Mouse (Mus musculus): Measurements from ENCODE around the gene Zfp612.
"Not testable (repeated sequence)": the region's sequence is repeated elsewhere in the genome, so short reads cannot be mapped to it uniquely, and the experiment has no call there.

Zfp612 gene

DNA sequence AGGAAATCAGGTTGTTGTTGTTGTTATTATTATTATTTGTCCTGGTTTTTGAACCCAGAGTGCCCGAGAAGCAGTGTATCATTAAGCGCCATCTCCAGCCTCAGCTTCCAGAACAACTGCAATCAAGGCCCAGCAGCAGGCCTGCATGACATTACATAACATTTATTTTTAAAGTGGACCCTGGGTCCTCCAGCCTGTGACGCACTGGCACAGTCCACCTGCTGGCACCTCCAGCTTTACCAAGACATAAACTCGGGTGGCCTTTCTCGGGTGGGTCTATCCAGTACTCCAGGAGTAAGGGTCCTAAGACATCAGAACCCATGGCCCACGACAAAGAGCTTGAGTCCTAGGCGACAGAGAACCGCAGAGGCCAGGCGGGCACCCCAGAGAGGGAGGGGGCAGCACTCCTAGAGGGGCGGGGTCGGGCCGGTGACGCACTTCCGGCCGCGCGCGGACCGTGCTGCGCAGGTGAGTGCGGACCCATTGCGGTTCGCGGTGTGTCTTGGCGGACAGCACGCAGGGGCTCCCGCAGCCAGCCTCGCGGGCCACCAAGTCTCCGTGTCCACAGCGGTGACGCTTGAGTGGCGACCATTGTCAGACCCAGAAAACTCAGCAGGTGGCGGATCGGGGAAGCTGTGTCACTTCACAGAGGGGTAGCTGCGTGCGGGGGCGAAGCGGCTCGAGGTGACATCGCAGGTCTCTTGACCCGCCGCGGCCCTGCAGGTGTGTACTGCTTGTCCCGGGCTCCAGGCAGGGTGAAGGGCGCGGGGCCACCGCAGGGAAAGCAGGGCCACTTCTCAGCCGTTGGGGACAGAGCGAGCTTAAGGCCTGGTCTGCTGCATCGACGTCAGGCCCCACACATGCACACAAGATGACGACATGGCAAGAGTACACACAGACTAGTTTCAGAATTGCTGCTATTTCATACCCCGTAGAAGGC is at the start of gene Zfp612:
Gene Zfp612 (plus strand): TSS at position 465 of the 940 bp plus-strand sequence.
- peak; percentile 46 to 53 for DNase-seq (ENCODE audit: low spot score in 2 of 2)

DNA sequence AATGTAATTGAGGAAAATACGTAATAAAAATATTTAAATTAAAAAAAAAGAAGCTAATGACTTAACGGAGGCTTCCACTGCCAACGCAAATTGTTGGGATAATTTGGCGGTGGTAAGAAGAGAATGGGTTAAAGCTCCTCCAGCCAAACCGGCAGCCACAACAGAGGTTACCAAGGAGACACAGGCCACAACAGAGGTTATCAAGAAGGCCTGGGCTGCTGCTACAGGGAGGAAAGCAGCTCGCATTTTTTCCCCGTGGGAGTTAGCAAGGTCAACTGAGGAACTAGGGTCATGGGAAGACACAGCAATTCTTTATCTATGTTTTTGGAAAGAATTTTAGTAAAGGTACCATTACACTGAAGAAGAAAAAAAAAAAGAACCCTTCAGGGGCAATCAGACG is 45.8 kb upstream of the Zfp612 start:
- not testable (repeated sequence) for DNase-seq (ENCODE audit: low spot score in 2 of 2)

DNA sequence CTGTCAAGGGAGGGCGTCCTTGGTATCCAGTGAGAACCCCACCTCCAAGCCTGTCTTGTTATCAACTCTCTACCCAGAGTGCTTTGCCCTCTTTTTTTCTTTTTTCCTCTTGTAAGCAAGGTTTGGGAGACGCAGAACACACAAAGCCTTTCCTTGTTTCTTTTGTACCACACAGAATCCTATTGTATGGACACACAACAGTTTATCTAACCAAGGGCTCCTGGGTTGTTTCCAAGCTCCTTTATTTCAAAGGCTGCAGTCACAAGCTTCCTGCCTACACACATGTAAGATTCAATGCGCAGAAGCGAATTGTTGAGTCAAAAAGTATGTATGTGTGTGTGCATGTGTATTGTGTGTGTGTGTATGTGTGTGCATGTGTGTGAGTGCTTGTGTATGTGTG is 45.2 kb upstream of the Zfp612 start:
- no peak for DNase-seq (ENCODE audit: low spot score in 2 of 2)

DNA sequence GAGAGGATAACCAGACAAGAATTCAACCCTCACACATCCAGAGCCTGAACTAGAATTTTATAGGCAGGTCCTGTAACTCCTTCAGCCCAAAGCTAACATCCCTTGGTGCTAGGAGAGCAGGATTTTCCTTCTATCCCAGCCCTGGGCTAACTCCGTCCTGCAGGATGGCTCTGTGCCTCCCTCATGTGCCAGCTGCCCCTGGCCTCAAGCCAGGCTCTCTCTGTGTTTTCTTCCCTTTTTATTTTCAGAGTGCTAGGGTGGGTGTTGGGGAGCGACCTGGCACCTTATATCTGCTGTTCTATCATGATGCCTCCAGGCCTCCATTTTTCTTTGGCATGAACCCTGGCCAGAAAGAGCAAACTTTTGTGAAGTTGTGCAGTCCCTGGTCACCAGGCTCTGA is 43.4 kb upstream of the Zfp612 start:
- DNase-seq (ENCODE audit: low spot score in 2 of 2): no peak

DNA sequence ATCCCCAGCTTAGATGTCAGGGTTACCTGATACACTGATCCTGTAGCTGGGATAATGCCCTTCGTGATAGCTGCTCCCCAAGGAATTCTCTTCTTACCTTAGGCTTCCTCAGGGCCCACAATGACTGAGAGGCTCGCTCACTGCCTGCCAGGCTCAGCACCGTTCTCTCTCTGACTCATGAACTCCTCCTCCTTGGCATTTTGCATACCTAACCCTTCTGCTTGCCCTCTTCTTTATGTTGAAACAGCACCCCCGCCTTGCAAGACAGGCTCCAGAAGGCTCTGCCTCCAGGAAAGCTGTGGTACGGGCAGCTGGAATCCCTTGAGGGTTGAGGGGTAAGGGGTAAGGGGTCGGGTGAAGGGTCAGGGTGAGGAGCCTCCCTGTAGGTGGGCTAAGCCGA is 40.3 kb upstream of the Zfp612 start:
- DNase-seq (ENCODE audit: low spot score in 2 of 2): no peak

DNA sequence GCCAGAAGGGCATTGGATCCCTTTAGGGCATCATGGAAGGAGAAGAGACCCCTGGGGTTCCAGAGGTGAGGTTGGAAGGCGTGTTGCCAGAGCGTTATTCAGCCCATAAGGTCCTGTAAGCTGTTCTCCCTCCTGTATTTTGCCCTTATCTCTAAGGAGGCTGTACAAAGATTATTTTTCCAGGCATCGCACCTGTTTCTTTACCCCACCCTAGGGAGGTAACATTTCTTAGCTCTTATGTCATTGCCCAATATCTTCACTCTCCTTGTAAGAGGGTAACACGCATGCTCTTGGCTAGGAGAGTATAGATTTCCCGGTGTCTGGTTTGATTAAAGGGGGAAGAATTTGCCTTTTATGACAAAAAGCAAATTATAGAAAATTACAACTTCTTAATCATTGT is 39.9 kb upstream of the Zfp612 start, which contains the start of gene Chst4:
Gene Chst4 (minus strand): TSS at position 82 of the 400 bp plus-strand sequence.
- no peak for DNase-seq (ENCODE audit: low spot score in 2 of 2)

DNA sequence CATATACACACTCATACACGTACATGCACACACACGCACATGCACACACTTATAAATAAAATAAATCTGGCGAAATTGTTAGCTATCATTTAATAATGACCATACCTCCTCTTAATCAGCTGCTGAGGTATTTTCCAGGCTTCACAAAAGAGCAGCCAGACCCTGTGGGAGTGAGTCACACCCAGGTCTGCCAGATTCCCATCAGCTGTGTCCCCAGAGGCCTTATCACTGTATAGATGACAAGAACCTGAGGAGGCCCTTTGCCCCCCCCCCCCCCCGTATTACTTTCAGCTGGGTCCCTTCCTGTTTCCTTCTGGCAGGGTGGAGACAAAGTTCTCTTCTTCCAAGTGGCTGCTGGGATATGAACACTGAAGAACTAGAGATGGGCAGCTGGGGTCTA is 39.0 kb upstream of the Zfp612 start:
- no peak for DNase-seq (ENCODE audit: low spot score in 2 of 2)

DNA sequence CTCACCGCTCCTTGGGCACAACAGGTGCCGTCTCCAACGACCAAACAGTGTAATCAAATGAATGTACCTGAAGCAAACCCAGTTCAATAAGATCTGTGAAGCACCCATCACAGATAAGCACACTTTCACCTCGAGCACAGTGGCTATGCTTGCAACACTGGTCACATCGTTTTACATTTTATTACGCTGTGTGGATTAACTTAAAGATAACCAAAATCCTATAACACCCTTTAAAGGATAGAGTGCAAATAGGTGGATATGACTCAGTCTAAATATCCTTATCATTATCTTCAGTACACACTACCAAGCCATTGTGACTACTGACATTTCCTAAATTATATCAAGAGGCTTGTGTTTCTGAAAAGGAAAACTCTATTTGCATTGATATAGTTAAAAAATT is 28.3 kb upstream of the Zfp612 start:
- no peak for DNase-seq (ENCODE audit: low spot score in 2 of 2)

DNA sequence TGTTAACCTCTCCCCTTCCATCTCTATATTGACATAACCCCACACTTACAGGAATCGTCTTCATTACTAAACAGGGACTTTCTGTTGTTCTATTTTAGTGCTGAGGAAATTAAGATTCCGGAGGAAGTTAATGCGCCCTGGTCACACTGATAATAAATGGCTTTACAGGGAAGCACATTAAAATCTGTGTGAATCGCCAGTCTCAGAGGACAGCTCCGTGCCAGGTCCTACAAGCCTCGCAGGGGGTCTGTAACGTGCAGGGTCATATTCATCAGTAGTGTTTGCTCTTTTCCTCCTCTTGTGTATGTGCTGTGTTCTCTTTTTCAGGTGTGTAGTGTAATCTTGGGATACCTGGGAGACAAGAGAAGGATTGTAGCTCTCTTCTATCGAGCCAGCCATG is 21.3 kb upstream of the Zfp612 start:
- DNase-seq (ENCODE audit: low spot score in 2 of 2): no peak

DNA sequence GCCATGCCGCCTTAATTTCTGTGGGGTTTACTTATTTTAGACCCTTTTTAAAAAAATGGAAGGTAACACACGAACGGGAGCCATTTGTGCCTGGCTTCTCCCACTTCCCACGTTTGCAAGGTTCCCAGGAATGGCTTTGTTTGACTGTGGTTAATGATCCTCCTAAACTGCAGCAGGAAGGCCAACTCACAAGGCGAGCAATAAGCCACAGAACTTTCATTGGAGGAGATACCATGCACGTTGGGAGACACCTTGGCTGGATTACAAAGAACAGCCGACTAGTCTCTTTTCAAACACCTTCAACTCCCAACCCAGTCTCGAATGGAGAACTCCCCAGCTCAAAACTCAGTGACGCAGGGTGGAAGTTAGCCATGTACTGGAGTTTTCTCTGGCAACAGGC is 15.4 kb upstream of the Zfp612 start:
- no peak for DNase-seq (ENCODE audit: low spot score in 2 of 2)

DNA sequence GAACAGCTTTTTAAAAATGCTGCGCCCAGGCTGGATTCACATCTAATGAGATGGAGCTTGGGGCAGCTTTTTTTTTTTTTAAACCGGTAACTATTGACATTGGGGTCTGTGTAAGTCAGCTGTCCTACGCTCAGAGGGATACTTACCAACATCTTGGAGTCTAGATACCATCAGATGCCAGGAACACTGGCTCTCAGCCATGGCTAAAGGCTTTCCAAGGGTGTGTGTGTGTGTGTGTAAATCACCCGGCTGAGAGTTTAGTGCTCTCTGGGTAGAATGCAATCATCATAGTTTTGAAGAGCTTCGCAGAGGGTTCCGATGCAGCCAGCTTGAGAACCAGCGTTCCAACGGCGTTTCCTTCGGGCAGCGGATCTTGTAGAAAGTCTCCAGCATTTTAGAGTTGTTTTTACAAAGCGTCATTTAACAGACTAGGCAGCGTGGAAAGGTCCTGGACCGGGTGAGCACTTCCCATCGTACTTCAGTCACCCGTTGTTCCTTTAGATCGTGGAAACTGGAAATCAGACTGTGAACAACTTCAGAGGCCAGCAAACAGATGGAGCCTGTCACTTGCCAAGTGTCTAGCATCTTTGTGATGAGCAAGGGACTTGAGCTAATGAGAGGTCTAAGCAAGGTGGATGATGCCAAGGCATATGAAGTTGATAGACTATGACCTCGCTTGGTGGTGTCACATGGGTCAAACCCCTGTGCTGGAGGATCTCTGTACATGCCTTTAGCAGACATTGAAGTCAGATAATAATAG is 14.8 kb upstream of the Zfp612 start:
- DNase-seq (ENCODE audit: low spot score in 2 of 2): no peak

DNA sequence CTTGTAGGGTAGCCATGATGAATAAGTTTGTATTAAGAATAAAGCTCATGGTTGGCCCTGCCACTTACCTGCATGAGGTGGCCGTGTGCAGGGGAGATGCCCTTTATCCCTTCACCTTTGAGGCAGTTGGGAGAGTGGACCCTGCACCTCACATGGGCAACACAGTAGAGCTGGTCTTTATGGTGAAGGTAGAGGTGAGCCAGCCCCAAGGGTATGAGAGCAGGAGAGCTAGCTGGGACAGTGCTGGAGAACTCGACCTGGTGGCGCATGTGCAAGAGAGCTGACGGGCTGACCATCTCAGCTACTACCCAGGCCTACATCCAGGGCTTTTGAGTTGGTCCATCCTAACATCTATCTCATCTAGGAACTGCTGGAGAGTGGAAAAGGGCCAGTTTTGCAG is 13.9 kb upstream of the Zfp612 start:
- no peak for DNase-seq (ENCODE audit: low spot score in 2 of 2)

DNA sequence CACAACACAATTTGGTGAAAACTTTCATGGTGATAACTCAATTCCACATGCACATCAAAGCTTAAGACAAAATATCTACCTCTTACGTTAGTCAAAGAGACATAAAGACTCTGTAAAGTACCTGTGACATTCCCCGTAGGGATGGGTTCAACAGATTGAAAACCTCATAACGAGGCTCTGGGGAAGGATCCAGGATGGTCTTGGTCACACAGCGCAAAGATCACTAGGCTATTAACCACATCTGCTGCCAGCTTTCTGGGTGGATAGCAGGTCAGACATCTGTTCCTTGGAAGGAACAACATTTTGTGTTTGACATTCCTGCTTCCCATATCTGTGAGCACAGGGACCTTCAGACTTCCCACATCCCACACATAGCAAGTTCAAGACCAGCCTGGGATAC is 9.8 kb upstream of the Zfp612 start:
- DNase-seq (ENCODE audit: low spot score in 2 of 2): no peak

DNA sequence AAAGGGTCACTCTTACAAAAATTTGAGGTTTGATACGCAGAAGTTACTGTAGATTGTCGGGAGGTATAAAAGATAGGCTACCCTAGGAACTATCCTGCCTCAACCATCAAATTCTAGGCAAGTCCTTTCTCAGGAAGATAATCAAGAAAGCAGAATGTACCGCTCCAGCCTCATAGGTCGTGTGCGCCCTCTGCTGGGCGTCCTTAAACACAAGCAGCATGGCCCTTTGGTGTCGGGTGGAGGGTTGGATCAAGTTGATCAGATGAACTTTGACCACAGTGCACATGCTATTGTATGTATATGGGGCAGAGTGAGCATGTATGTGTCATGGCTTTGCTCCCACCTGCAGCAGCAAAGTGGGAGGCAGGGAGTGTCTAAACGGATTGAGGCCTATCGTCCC is 7.9 kb upstream of the Zfp612 start:
- DNase-seq (ENCODE audit: low spot score in 2 of 2): peak; percentile 35 to 46

DNA sequence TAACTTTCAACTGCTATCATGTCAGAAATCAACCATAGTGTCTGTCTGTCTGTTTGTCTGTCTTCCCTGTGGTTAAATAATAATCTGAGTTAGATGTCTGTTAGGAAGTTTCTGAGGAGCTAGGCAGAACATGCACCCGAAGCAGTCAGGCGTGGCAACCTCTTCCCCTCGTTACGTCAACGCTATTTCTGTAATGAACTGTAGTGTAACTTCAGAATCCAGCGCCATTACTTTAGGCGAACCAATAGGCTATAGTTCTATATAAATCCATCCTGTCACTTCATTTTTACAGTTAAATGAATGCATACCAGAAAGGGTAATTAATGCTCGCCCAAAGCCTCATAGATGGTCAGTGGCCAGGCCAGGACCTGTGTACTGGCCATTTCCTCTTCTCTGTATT is 5.0 kb upstream of the Zfp612 start:
- DNase-seq (ENCODE audit: low spot score in 2 of 2): no peak

DNA sequence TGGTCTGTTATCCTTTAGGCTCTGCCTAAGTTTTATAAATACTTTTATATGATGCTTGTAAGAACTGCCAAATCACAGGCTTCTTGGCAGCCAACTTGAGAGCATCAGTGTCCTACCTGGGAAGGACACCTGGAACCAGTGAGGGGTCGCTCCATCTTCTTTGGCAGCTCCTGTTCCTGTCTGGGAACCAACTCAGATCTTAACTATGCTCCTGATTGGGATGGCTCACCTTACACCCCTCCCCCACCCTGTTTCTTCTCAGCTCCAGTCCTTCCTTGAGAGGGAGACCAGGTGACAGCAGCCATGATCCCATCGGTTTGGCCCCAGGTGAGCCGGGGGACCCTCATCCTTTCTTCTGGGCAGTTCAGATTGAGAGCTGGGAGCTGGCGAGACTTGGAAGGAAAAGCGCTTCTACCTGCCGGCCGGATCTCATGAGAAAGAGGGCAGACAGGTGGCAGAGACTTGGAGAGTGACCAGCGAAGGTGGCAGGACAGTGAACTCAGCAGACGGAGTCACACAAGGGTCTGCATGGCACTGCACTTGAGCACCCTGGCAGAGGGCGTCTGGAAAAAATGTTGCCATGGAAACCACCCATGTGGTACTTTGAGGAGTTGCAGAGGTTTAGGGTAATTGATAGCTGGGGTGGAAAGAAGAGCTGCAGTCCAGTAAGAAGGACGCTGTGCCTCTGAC is 3.0 kb downstream of the Zfp612 start:
- no peak for DNase-seq (ENCODE audit: low spot score in 2 of 2)

DNA sequence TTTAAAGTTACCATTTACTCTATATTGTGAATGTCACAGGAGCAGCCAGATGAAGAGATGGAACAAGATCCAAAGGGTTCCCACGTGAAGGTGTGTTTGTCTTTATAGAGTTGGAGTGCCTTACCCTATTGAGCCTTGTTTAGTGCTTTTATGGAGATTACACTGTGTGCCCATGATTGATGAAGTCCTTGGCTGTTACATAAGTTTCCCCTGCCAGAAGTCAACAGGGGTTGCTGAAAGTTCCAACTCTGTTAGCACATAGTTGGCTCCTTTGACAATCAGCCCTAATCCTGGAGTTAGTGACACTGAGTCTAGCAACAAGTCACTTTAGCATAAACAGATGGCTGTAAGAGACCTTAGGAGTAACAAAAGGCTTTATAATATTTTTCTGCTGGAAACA is 12.3 kb downstream of the Zfp612 start:
- no peak for DNase-seq (ENCODE audit: low spot score in 2 of 2)

DNA sequence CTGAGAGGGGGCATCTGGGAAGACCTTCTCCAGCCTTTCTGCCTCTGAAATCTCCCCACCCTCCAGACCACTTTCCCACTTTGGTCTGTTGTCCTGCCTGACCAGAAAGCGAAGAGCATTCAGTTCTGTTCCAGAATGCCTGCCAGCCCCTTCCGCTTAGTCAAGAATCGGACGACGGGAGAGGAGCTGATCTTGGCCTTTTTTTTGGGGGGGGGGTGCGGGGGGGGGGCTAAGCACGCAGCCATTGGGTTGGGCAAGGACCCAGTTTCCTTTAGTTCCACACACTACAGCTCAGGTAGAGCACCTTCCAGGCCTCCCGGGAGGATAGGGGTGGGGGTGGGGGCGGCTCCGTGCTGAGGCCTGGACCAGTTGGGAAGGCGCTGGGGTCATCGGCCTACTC is 21.4 kb downstream of the Zfp612 start, which contains the start of gene Gm21964:
Gene Gm21964 (plus strand): TSS at position 301 of the 400 bp plus-strand sequence.
- DNase-seq (ENCODE audit: low spot score in 2 of 2): no peak

DNA sequence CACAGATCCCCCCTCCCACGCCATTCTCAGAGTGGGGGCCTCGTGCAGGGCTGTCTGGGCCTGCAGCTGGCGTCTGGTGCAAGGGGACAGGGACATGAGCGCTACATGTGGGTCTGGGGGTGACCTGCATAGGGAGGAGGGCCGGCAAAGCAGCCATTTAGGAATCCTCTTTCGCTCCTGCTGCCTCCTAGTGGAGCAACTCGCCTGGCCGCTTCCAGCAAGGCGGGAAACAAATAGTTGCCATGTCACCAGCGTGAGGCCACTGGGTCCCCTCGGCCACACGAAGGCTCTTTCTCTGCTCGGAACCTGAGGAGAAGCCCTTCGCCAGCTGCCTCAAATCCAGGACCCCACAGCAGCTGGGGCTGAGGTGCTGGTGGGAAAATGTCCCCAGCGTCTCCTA is 22.1 kb downstream of the Zfp612 start:
- DNase-seq (ENCODE audit: low spot score in 2 of 2): no peak

DNA sequence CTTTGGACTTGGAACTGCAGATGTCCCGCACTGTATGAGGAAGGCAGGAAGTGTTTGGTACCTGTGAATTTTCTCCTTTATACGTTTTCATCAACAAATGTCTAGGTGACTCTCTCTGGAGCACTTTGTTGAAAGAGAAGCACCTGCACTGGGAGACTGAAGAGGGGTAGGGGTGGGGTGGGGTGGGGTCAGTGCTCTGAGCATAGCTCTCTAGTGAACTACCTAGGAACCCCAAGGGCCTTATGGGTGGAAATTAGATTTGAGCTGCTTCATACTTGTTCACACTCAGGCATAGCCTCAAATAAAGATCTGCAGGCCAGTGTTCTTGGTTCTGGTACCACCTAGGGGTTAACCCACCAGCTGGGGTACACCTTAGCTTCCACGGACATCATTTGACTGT is 23.1 kb downstream of the Zfp612 start, which contains the start of gene Gm17720:
Gene Gm17720 (minus strand): TSS at position 101 of the 400 bp plus-strand sequence.
- DNase-seq (ENCODE audit: low spot score in 2 of 2): no peak

DNA sequence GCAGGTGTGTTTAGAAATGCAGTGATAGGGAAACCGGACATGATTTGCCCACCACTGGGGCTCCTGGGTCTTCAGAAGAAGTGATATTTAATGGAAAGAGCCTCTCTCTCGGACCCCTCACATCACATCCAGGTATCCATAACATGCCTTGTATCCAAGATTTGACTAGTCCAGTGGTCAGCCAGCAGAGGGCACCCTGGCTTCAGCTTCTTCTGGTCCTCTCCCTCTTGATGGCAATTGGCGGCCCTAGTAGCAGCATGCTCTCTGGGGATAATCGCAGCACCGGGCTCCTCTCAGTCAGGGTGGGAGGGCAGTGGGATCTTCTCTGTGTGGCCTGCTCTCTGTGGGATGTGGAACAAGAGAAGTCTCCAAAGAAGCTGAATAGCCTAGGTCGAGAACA is 40.2 kb downstream of the Zfp612 start:
- peak in 1 of 2 experiments; percentile 13 for DNase-seq (ENCODE audit: low spot score in 2 of 2)

DNA sequence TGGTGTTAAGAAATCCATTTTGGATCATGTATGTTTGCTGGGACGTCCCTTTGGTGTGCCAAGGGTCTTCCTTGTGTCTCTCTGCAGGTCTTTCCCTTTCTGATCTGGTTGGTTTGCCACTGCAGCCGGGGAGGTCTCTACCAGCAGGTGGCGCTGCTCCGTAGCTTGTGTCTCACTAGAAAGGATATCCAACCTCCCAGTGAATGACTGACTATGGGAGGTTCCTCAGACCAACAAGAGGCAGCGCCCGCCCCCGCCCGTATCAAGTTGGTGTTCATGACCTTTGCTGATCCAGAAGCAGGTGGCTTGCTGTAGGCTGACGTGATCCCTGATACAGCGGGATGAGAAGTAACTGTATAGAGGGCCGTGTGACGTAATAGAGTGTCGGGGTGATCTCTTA is 51.0 kb downstream of the Zfp612 start:
- DNase-seq (ENCODE audit: low spot score in 2 of 2): peak; percentile 72 to 84

Data from frontal cortex, postnatal 25 days (tissue).